Mouse (Mus musculus) lung, adult 2 months (tissue): ENCODE measurements around the gene Muc1. TPM values are rescaled to one million over a fixed set of nuclear protein-coding genes. Genes with fewer than 3 reads are reported as not detected.
A peak's percentile ranks its signal among the peaks of the same experiment; 100 is the strongest.

Experiments used
- DNase-seq: peaks from one replicate; pipeline ENCODE4 v3.0.0; 2022
- H3K4me1 ChIP-seq: fragments of 200-500 bp; 2 replicates; pipeline ENCODE4 v1.6.1; 2011; ENCODE audit warnings: low read length; ENCODE audit not compliant: control insufficient read depth, insufficient read depth
- H3K4me3 ChIP-seq: fragments of 200-500 bp; replicated peaks from 2 replicates; pipeline ENCODE3; 2011; ENCODE audit warnings: low read depth, mild to moderate bottlenecking, control low read depth, low read length; ENCODE audit errors: extremely low read depth
- CTCF ChIP-seq: fragments of 200-500 bp; IDR thresholded peaks from 2 replicates; pipeline ENCODE4 v1.5.1; 2011; ENCODE audit warnings: mild to moderate bottlenecking, low read length, control low read depth; ENCODE audit not compliant: insufficient read depth
- POLR2A ChIP-seq: fragments of 200-500 bp; IDR thresholded peaks from 2 replicates; pipeline ENCODE4 v1.6.1; 2011; ENCODE audit warnings: low read depth, mild to moderate bottlenecking, control low read depth, low read length, borderline replicate concordance; ENCODE audit errors: extremely low read depth
- WGBS: fragments of 180-500 bp; shearing (Covaris S2); methylation state at CpG from one replicate; pipeline ENCODE4 v1.1.7; 2018; 5-methylcytosine and 5-hydroxymethylcytosine counted together
- polyA plus RNA-seq: library from polyadenylated mRNA; depleted of rRNA; stranded (reverse); fragments of >200 nt; gene quantifications from 2 replicates; pipeline ENCODE4 v1.2.3, GENCODE M21; 2012

Muc1 gene
- polyA plus RNA-seq, 1 experiment, result 354 TPM

DNA sequence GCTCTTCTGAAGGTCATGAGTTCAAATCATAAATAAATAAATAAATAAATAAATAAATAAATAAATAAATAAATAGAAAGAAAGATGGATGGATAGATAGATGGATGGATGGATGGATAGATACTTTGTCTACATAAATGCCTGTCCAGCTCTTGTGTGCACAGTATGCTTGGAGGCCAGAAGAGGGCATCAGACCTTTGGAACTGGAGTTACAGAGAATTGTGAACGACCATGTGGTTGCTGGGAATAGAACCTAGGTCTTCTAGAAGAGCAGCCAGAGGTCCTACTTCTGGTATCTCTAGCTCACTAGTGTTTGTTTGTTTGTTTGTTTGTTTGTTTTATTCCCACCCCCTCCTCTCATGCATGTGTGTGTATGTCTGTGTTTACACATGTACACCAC, 35.5 kb upstream of the Muc1 start:
- 48% methylated on average over 1 of the region's 1 CpGs for WGBS
- H3K4me3 ChIP-seq, result no peak overlapping the region
- peaks cover 3% of the 10 kb centered on the region; the same call in 1 of the 2 replicates for H3K4me1 ChIP-seq
- DNase-seq, result no peak
- no peak for TF ChIP-seq CTCF
- no peak for TF ChIP-seq POLR2A

DNA sequence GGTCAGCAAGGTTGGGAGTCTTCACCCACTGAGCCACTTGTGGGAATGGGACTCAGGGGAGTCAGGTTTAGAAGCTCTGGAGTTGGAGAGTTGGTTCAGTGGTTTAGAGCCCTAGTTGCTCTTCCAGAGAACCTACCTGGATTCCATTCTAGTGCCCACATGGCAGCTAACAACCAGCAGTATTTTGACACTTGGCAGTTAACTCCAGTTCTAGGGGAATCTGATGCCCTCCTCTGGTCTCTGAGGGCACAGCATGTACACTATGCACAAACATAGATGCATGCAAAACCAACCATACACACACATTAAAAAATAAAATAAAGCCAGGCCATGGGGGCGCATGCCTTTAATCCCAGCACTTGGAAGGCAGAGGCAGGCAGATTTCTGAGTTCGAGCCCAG, 35.0 kb upstream of the Muc1 start:
- no peak for DNase-seq
- H3K4me3 ChIP-seq, result no peak overlapping the region
- 90% methylated on average over 2 of the region's 2 CpGs for WGBS
- TF ChIP-seq POLR2A (no peak), CTCF (no peak)
- peaks cover 3% of the 10 kb centered on the region; the same call in 1 of the 2 replicates for H3K4me1 ChIP-seq

DNA sequence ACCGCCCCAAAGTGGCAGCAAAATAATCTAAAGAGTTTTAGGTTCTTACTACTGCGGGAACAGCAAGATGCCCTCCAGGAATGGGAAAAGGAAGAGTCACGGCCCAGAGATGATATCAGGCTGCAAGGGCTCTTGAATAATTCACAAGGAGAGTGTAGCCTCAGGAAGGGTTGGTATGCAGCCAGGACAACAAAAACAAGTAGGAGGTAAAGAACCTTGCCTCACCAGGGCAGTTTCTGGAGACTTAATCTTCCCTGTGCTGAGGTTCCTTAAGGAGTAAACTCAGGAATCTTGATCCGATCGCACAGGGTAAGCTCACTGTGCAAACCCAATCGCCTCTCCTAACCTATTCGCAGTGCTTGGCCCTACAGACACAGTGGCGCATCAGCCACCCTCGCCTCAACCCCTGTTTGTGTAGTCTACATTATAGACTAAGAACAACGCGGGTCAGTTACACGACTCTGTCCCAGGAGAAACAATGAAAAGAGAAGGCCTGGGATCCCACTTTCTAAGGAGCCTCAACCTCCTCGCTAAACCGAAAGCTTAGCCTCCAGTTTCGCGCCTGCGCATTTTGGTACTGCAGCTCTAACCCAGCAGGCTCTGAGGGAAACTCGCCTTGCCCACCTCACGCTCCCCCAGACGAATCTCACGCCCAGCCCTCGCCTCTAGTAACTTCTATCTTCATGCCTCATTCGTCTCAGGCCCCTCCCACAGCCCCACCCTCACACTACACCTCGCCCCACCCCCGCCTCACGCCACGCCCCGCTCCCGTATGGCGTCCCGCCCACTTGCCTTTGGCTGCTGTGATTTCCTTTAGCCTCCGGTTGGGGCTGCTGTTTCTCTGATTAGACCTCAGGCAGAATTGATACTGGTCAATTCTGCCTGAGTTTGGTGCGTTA, 32.6 kb upstream of the Muc1 start:
- WGBS, result 5% methylated on average over 33 of the region's 33 CpGs
- peaks cover 3% of the 10 kb centered on the region; the same call in 1 of the 2 replicates for H3K4me1 ChIP-seq
- peak overlapping the region; percentile 82 for H3K4me3 ChIP-seq
- DNase-seq, result peak; percentile 80
- TF ChIP-seq CTCF (peak; percentile 40; the same call in 1 of the 2 replicates), POLR2A (peak; percentile 88; the same call in 1 of the 2 replicates)

DNA sequence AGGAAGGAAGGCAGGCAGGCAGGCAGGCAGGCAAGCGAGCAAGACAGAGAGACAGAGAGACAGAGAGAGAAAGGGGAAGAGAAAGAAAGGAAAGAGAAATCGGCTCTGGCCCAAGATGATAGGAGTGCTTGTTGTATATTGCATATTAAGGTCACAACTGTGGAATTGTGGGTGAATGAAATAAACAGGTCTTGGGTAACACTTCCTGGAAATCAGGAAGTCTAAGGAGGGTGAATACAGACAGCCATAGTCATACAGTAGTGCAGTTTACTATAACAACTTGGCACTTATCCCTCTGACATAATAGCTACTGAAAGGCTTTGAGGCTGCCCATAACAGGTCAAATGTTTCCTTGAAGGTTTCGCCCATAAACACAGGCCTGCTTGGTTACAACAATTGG, 29.0 kb upstream of the Muc1 start:
- 51% methylated on average over 3 of the region's 3 CpGs for WGBS
- TF ChIP-seq POLR2A (no peak), CTCF (no peak)
- Histone ChIP-seq H3K4me3 (no peak overlapping the region), H3K4me1 (peaks cover 6% of the 10 kb centered on the region; the same call in 1 of the 2 replicates)
- DNase-seq, result no peak

DNA sequence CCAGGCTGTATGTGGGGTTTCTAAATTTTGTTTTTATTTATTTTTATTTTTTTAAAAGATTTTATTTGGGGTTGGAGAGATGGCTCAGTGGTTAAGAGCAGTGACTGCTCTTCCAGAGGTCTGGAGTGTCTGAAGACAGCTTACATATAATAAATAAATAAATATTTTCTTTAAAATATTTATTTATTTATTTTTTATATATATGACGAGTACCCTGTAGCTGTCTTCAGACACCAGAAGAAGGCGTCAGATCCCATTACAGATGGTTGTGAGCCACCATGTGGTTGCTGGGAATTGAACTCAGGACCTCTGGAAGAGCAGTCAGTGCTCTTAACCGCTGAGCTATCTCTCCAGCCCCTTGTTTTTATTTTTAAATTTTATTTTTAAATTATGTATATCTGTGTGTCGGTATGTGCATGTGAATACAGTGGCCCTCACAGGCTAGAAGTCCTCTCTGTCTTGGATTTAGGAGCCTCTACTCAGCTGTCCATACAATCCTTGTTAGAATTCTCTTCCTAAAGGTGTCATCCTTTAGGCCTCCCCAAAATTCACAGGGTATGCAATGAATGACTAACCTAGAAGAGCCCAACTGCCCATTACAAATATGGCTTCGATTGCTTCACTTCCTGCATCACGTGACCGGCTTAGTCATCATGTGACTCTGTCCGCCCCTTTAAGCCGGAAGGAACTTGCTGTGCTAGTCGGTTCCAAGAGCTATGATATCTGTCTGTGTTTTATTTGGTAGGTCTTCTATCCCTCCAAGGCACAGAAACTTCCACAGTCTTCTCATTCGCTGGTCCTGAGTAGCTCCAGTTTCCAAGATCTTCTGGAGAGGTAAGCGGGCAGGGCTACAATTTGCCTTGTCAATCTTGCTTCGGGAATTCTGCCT, 26.4 kb upstream of the Muc1 start, which contains the start of gene Gba:
Gene Gba, plus strand, starts transcription at position 676 of the 889 bp plus-strand sequence.
- peak within 1 kb of the TSS; percentile 89 for H3K4me3 ChIP-seq
- TF ChIP-seq POLR2A (no peak; the same call in 1 of the 2 replicates), CTCF (no peak)
- DNase-seq, result peak; percentile 88
- H3K4me1 ChIP-seq, result peaks cover 4% of the 10 kb centered on the region; the same call in 1 of the 2 replicates
- 19% methylated on average over 13 of the region's 13 CpGs for WGBS

DNA sequence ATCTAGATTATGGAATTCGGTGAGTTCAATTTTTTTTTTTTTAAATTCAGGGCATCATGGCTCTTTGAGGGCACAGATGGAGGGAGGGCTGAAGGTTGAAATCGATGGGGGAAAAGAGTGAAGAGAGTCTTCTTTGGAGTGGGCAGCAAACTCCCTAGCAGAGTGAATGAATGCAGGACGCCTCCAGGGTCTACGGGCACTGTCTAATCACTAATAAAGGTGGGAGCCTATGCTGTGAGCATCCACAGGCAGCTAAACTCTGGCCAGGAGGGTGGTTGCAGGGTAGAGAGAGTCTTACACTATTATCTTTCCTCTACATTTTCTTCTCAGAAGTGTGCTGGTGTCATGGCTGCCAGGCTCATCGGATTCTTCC, 25.7 kb upstream of the Muc1 start:
- H3K4me3 ChIP-seq, result peak overlapping the region; percentile 89
- TF ChIP-seq CTCF, result no peak
- no peak for TF ChIP-seq POLR2A
- DNase-seq, result no peak
- 34% methylated on average over 5 of the region's 5 CpGs for WGBS
- H3K4me1 ChIP-seq, result peaks cover 4% of the 10 kb centered on the region; the same call in 1 of the 2 replicates

DNA sequence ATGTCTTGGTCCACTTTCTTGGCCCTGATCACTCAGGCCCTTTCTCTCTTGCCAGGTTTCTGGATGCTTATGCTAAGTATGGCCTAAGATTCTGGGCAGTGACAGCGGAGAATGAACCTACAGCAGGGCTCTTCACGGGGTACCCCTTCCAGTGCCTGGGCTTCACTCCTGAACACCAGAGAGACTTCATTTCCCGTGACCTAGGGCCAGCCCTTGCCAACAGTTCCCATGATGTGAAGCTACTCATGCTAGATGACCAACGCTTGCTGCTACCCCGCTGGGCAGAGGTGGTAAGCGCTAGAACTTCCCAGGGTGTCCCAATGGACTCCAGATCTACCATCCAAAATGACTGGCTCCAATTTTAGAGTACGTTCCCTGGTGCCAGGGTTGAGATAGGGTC, 22.8 kb upstream of the Muc1 start:
- 92% methylated on average over 7 of the region's 7 CpGs for whole genome bisulfite sequencing
- DNase-seq, result no peak
- H3K4me3 ChIP-seq, result no peak overlapping the region
- H3K4me1 ChIP-seq, result peaks cover 4% of the 10 kb centered on the region; the same call in 1 of the 2 replicates
- no peak for TF ChIP-seq CTCF
- no peak for TF ChIP-seq POLR2A

DNA sequence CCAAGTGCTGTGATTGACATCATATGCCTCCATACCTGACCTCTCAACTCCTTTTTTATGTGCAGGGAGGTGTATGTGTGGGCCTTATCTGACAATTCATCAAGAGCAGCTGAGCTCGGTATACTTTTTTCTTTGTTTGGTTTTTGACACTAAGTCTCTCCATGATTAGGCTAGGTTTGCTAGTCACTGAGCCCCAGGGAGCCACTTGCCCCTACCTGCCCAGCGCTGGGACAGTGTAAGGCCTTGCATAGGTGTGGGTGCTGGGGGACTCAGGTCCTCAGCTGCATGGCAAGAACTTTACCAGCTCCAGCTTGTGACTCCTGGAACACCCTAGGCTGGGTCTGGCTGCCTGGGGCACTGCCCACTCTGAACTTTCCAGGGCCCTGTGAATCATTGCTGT, 22.2 kb upstream of the Muc1 start:
- no peak for DNase-seq
- WGBS, result 73% methylated on average over 2 of the region's 2 CpGs
- Histone ChIP-seq H3K4me3 (no peak overlapping the region), H3K4me1 (peaks cover 4% of the 10 kb centered on the region; the same call in 1 of the 2 replicates)
- TF ChIP-seq POLR2A, result no peak
- no peak for TF ChIP-seq CTCF

DNA sequence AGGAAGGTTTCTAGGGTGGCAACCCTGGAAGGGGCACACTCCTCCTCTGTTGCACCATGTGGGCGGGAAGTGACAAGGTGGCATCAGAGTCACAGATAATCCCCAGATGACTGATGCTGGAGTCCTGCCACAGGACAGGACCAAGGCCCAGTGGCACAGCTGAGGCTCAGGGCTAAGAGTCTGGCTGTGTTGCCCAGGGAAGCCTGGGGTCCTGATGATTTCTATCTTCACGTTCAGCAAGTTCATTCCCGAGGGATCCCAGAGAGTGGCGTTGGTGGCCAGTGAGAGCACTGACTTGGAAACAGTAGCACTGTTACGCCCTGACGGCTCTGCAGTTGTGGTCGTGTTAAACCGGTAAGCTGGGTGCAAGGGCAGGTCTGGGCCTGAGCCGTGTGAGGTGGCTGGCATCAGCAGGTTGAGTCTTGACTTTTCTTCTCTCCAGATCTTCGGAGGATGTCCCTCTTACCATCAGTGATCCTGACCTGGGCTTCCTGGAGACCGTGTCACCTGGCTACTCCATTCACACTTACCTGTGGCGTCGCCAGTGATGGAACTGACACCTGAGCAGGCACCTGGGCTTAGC, 20.7 kb upstream of the Muc1 start:
- Histone ChIP-seq H3K4me1 (peaks cover 3% of the 10 kb centered on the region; the same call in 1 of the 2 replicates), H3K4me3 (no peak overlapping the region)
- TF ChIP-seq POLR2A (no peak), CTCF (no peak)
- DNase-seq, result no peak
- WGBS, result 89% methylated on average over 13 of the region's 13 CpGs
